Mouse (Mus musculus) bone marrow macrophage, adult 2 months (primary cell): ENCODE measurements around the gene Ptch1. TPM values are rescaled to one million over a fixed set of nuclear protein-coding genes. Genes with fewer than 3 reads are reported as not detected.

Experiments
- H3K27ac ChIP-seq: 2 replicates; pipeline ENCODE4 v1.5.1; 2012; ENCODE audit warnings: low read depth, low read length; ENCODE audit not compliant: insufficient read depth
- H3K4me1 ChIP-seq: 2 replicates; pipeline ENCODE4 v1.6.1; 2012; ENCODE audit warnings: low read length; ENCODE audit not compliant: control insufficient read depth, insufficient read depth
- H3K4me3 ChIP-seq: 2 replicates; pipeline ENCODE4 v1.5.1; 2012; ENCODE audit warnings: mild to moderate bottlenecking, low read length, moderate library complexity; ENCODE audit not compliant: insufficient read depth
- CTCF ChIP-seq: IDR thresholded peaks from 2 replicates; pipeline ENCODE4 v1.5.1; 2012; ENCODE audit warnings: low read depth, mild to moderate bottlenecking, low read length, moderate library complexity
- POLR2A ChIP-seq: IDR thresholded peaks from 2 replicates; pipeline ENCODE4 v1.6.1; 2012; ENCODE audit warnings: mild to moderate bottlenecking, low read depth, low read length, borderline replicate concordance
- polyA plus RNA-seq: library from polyadenylated mRNA; stranded (reverse); fragments of >200 nt; gene quantifications from 2 replicates; pipeline ENCODE4 v1.2.4, GENCODE M21; 2012; ENCODE audit not compliant: missing spikeins, insufficient read depth, insufficient read length

Gene Ptch1
- polyA plus RNA-seq, 1 experiment = 2.5 TPM

DNA sequence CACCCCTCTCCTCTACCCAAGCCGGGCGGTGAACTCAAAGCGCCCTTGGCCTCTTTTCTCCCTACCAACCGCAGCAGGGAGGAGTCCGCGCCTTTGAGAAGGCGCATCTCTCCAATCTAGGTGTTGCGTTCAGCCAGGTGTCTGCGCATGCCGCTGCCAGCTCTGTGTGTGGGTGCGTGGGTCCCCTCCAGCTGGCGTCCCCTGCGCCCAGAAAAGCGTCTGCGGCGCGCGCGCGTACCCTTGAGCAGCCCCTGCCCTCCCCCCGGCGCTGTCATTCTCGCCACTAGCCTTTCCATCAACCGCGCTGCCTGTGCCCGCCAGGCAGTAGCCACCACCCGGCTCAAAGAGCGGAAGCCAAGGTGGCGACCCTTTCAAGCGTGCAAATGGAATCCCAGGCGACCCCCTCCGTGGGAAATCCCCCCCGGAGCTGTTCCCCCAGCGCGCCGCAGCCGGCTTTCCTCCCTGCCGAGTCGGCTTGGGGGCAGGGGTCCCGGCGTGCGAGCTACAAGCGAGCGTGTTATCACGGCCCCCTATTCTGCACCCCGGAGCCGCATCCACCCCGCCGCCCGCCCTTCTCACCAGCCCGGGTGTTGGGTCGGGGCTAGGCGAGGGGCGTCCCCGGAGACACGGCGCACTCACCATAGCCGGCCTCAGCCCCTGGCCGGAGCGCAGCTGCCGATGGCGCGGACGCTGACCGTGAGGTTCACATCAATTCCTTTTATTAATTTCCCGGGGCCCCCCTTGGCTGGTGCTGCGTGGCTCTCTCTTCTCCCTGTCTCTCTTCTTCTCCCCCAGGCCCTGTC lies 744 bp downstream of the Ptch1 start:
- Histone ChIP-seq H3K27ac (no peak overlapping the region), H3K4me1 (0 out of 2 replicates have a peak, but pooled peaks cover 2% of the 10 kb centered on the region), H3K4me3 (peak overlapping the region; percentile 58)
- TF ChIP-seq POLR2A (no peak), CTCF (no peak)

DNA sequence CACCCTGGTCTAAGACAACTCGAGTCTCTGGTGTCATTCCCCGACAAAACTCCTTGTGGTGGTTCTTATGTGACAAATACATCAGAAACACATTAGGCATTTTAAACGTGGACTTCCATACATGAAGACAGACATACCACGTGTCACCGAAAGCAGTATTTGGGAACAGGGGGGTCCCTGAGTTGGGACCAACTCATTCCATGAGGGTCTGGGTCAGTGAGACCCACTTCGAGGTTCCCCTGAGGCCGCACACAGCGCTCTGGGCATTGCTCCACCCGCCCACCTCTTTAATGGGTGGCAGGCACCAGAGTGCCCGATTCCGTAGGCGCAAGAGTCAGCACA lies 1.3 kb downstream of the Ptch1 start:
- 0 out of 2 replicates have a peak, but pooled peaks cover 2% of the 10 kb centered on the region for H3K4me1 ChIP-seq
- TF ChIP-seq POLR2A = no peak
- TF ChIP-seq CTCF = no peak
- no peak overlapping the region for H3K27ac ChIP-seq
- peak overlapping the region; percentile 58 for H3K4me3 ChIP-seq

DNA sequence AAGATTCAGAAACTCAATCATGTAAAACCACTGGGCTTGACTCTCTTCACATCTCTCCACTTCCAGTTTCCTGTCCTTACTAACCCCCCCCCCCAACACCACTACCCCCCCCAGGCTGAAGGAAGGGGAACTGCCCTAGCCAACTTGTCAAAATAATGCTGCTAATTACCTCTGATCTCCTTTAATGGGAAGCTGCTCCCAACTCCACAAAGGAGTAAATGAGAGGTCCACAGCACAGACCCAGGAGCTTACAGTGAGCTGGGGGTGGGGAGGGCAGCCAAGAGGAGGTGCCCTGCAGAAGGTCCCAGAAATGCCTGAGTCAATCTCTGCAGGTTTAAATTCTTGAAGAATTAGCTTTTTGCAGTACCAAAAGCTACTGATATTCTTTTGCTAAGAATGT lies 2.9 kb downstream of the Ptch1 start:
- Histone ChIP-seq H3K4me3 (no peak overlapping the region), H3K4me1 (0 out of 2 replicates have a peak, but pooled peaks cover 2% of the 10 kb centered on the region), H3K27ac (no peak overlapping the region)
- TF ChIP-seq CTCF (no peak), POLR2A (no peak)

DNA sequence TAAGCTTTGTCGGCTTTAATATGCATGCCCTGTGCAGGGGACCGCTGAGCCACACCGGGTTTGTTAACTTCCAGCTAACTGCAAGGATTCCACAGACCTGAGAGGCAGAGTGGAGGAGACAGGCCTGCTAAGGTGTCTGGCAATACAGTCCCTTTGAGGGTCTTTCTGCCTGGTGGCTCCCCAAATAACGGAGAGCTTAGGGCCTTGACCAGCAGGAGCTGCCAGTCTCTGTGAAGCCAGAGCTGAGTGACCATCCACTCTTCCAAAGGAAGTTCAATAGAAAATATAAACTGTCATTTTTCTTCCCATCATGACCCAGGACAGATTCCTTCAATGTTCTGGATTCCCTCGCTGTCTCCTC lies 4.0 kb downstream of the Ptch1 start:
- H3K4me1 ChIP-seq = 0 out of 2 replicates have a peak, but pooled peaks cover 2% of the 10 kb centered on the region
- H3K4me3 ChIP-seq = no peak overlapping the region
- H3K27ac ChIP-seq = no peak overlapping the region
- TF ChIP-seq CTCF = no peak

DNA sequence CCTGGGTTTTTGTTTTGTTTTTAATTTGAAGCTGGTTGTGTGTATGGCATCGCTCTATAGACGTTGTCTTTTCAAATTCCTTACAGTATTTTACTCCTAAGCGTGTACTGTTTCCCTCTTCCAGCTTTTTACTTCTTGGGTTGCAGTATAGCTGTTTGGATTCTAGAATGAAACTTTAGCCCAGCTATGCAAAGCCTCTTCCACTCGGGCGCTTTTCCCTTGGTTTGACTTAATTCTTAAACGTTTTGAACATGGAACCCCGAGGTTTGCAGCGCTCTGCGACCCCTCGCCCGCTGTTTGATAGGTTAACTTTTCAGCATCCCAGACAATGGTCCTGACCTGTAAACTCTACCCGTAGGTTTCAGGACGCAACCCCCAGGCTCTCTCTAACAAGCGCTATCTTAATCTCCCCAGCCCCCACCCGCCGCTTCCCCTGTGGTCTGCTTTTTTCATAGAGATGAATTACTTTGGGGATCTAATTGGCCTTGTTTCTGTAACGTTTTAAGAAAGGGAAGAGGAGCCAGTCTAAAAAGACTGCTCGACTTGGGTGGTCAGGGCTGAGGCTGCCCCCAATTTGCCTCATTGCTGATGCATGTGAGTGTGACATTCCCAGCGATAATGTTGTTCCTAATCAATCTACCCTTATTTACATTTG lies 4.5 kb downstream of the Ptch1 start:
- TF ChIP-seq POLR2A = no peak
- no peak for TF ChIP-seq CTCF
- H3K4me3 ChIP-seq = peak overlapping the region; percentile 97
- H3K27ac ChIP-seq = no peak overlapping the region

DNA sequence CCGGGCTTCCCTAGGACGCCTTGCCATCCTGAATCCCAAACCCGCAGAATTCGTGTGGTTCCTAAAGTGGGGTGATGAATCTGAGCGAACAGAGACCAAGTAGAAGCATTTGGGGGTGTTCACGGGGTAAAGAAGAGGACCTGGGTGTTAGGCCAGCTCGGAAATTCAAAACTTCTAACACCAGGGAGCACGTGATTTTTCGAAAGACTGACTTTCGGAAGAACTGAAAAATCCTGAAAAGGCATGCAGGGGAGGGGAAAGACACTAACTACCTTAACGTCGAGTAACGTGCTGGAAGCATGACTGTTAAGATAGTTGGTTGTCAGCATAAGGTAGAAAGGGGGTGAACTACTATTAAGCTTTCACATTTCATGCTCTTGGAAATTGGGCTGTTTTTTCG lies 5.1 kb downstream of the Ptch1 start:
- TF ChIP-seq CTCF (no peak), POLR2A (no peak)

More for the DNA sequence above, 4.5 kb downstream of the Ptch1 start:
- 0 out of 2 replicates have a peak, but pooled peaks cover 2% of the 10 kb centered on the region for H3K4me1 ChIP-seq

DNA sequence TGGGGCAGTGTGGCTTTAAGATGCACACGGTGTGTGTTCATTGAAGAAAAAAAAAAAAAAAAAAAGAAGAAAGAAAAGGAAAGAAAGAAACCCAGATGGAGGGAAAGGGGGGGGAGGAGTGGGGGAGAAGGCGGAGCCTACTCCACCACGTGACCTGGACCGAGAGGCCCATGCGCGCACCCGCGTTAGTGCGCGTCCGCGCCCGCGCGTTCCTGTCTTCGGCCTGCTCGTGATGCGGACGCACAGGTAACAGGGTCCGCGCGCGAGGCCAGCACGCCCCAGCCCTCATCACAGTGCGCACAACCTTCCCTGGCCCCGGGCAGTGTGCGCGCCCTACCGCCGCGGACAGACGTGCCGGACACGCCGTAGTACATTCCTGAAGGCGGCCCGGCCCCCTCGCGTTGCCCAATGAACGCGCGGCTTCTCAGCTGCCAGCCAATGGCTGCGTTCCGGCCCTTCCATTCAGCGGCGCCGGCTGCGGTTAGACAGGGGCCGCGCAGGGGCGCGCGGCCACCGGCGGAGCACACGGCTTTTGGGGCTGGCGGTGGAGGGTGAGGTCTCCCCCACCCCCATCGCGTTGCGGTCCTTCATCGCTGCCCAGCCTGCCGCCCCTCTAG lies 5.6 kb downstream of the Ptch1 start:
- Histone ChIP-seq H3K27ac (peak overlapping the region; percentile 54), H3K4me1 (0 out of 2 replicates have a peak, but pooled peaks cover 2% of the 10 kb centered on the region), H3K4me3 (peak overlapping the region; percentile 97)
- TF ChIP-seq CTCF = no peak
- no peak for TF ChIP-seq POLR2A

More for the DNA sequence above, 5.1 kb downstream of the Ptch1 start:
- Histone ChIP-seq H3K27ac (no peak overlapping the region), H3K4me1 (0 out of 2 replicates have a peak, but pooled peaks cover 2% of the 10 kb centered on the region), H3K4me3 (peak overlapping the region; percentile 97)

DNA sequence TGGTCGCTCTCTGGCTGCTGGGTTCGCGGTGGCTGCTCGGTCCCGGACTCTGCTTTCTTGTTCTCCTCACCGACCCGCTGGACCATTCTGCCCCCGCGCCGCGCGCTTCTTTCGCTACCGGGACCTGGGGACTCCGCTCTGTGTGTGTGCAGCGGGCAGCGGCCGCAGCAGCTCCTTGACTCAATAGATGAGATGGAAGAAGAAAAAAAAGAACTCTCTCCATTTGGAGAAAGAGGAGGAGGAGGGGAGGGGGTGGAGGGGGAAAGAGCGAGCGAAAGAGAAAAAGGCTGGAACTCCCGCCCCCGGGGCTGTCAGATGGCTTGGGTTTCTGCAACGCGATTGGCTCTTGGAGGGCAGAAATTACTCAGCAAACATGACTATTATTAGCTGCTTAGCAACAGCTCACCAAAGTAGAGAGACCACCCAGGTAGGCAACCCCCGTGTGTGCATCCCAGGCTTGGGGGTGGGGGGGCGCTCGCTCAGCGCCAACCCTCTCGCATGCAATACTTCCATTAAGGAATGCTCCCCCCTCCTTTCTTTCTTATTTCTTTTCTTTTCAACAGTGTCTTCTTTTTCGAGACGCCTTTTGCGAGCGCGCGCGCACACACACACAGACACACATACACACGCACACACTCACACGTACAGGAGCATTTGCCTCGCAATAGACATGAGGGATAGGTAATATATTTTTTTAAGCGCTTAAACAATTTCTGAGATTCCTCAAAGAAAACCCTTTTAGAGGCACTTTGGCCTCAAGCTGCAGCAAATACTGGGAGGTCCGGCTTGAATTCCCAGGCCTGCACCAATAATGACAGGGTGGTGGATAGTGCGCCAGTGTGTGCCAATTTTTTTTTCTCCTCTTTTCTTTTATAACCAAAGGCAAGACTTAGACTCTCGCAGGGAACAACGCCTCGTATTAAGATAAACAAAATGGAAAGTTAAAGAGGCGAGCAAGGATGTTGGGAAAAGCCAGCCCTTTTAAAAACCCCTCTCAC lies 7.1 kb downstream of the Ptch1 start:
- H3K27ac ChIP-seq = peak overlapping the region; percentile 7
- peak overlapping the region; percentile 78 for H3K4me3 ChIP-seq
- no peak for TF ChIP-seq CTCF
- TF ChIP-seq POLR2A = no peak
- H3K4me1 ChIP-seq = 0 out of 2 replicates have a peak, but pooled peaks cover 5% of the 10 kb centered on the region

DNA sequence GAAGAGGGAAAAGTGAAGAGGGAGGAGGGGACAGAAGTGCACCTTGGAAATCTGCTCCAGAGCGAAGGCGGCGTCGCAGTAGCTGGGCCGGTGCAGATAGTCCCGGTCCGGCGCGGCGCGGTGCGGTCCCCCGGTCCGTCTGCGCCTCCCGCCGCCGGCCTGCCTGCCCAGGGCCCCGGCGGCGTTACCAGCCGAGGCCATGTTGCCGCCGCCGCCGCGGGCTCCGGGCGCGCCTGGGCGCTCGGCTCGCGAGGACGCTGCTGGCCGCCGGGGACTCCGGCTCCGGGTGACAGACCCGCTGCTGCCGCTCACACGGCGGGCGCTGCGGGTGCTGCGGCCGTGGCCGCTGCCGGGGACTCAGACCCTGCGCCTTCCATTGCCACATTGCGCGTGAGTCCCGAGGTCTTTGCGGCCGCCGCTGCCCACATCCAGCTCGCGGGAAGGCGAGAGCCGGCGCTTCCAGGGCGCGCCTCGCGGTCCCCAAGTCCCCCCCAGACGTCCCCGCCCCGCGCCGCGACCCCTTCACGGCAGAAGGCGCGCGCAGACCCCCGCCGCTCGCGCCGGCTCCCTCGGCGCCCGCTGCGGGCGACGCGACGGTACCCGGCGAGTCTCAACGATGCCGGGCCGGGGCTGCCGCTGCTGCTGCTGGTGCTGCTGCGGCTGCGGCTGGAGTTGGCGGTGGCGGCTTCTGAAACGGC lies 7.9 kb downstream of the Ptch1 start:
- TF ChIP-seq CTCF = no peak
- no peak for TF ChIP-seq POLR2A
- Histone ChIP-seq H3K27ac (peak overlapping the region; percentile 65), H3K4me3 (peak overlapping the region; percentile 78), H3K4me1 (peaks cover 6% of the 10 kb centered on the region; the same call in 1 of the 2 replicates)
